Mouse (Mus musculus) lung, postnatal 0 days (tissue): ENCODE results near the gene Osbpl8. TPM values are rescaled to one million over a fixed set of nuclear protein-coding genes. Genes with fewer than 3 reads are reported as not detected.

ENCODE experiments used
- ATAC-seq: fragments of 200-750 bp; cut with Nextera tagmentation; 2 replicates; pipeline ENCODE4 v1.8.0; 2017; ENCODE audit warnings: moderate library complexity
- DNase-seq: peaks from one replicate; pipeline ENCODE4 v3.0.0-alpha.2; 2016; ENCODE audit warnings: low spot score
- H3K27ac ChIP-seq: fragments of 300-500 bp; sonication (generic); 2 replicates; pipeline ENCODE4 v1.5.1; 2014; ENCODE audit warnings: antibody characterized with exemption, mild to moderate bottlenecking, low read length, mixed read lengths
- H3K27me3 ChIP-seq: fragments of 300-500 bp; sonication (generic); replicated peaks from 2 replicates; pipeline ENCODE4 v1.6.1; 2014; ENCODE audit warnings: low read length, mixed read lengths; ENCODE audit not compliant: insufficient read depth
- H3K36me3 ChIP-seq: fragments of 300-500 bp; sonication (generic); 2 replicates; pipeline ENCODE4 v1.6.1; 2014; ENCODE audit warnings: low read length, mixed read lengths; ENCODE audit not compliant: insufficient read depth
- H3K4me1 ChIP-seq: fragments of 300-500 bp; sonication (generic); 2 replicates; pipeline ENCODE4 v1.6.1; 2014; ENCODE audit warnings: antibody characterized with exemption, low read depth, low read length, mixed read lengths; ENCODE audit not compliant: insufficient read depth
- H3K4me2 ChIP-seq: fragments of 300-500 bp; sonication (generic); replicated peaks from 2 replicates; pipeline ENCODE4 v1.6.1; 2014; ENCODE audit warnings: low read depth, mild to moderate bottlenecking, low read length, moderate library complexity, mixed read lengths
- H3K4me3 ChIP-seq: fragments of 300-500 bp; sonication (generic); 2 replicates; pipeline ENCODE4 v1.5.1; 2014; ENCODE audit warnings: low read depth, low read length
- H3K9ac ChIP-seq: fragments of 300-500 bp; sonication (generic); replicated peaks from 2 replicates; pipeline ENCODE4 v1.6.1; 2014; ENCODE audit warnings: low read depth, mild to moderate bottlenecking
- H3K9me3 ChIP-seq: fragments of 300-500 bp; sonication (generic); 2 replicates; pipeline ENCODE4 v1.6.1; 2016; ENCODE audit warnings: low read length, mixed read lengths
- CTCF ChIP-seq: IDR thresholded peaks from 2 replicates; pipeline ENCODE4 v1.5.1; 2016; ENCODE audit warnings: antibody characterized with exemption, mild to moderate bottlenecking
- EP300 ChIP-seq: IDR thresholded peaks from 2 replicates; pipeline ENCODE4 v1.6.1; 2016; ENCODE audit warnings: antibody characterized with exemption, mild to moderate bottlenecking, control low read depth
- WGBS: fragments of 180-500 bp; shearing (Covaris S2); extraction: QIAGEN DNeasy Blood & Tissue Kit; methylation state at CpG from one replicate; pipeline ENCODE4 v1.1.7; 2014; 5-methylcytosine and 5-hydroxymethylcytosine counted together
- polyA plus RNA-seq: library from polyadenylated mRNA; unstranded; fragments of >200 nt; fragmentation: Nextera tagmentation; extraction: Ambion mirVana; gene quantifications from 2 replicates; pipeline ENCODE4 v1.2.1, GENCODE M21; 2015

The Osbpl8 gene
- polyA plus RNA-seq, 1 experiment from 2014 or later = 12.9 TPM

- H3K27me3 ChIP-seq = no peaks in the 10 kb centered on the region
- no peaks in the 10 kb centered on the region for H3K9me3 ChIP-seq
- no peak for TF ChIP-seq CTCF
- TF ChIP-seq EP300 = no peak
- H3K4me3 ChIP-seq = no peak overlapping the region
- H3K9ac ChIP-seq = no peak overlapping the region
- DNase-seq (no peak), ATAC-seq (no peak)
- no peak overlapping the region for H3K4me2 ChIP-seq
- H3K4me1 ChIP-seq = no peaks in the 10 kb centered on the region
- H3K27ac ChIP-seq = no peak overlapping the region
- no peaks in the 10 kb centered on the region for H3K36me3 ChIP-seq
- 50% methylated on average over 5 of the region's 5 CpGs for WGBS
Measured at GRCm38 (mm10) chr10:111237434-111237833, 72.9 kb downstream of the Osbpl8 start.

GRCm38 (mm10) chr10:111242677-111243076 is 78.1 kb downstream of the Osbpl8 start:
- no peaks in the 10 kb centered on the region for H3K36me3 ChIP-seq
- no peak for DNase-seq
- H3K27me3 ChIP-seq = no peaks in the 10 kb centered on the region
- no peak overlapping the region for H3K9ac ChIP-seq
- no peak for ATAC-seq
- H3K4me2 ChIP-seq = no peak overlapping the region
- H3K4me3 ChIP-seq = no peak overlapping the region
- TF ChIP-seq EP300 (no peak), CTCF (no peak)
- WGBS = 89% methylated on average over 7 of the region's 7 CpGs
- no peaks in the 10 kb centered on the region for H3K4me1 ChIP-seq
- no peaks in the 10 kb centered on the region for H3K9me3 ChIP-seq
- no peak overlapping the region for H3K27ac ChIP-seq

GRCm38 (mm10) chr10:111247609-111248008 is 83.1 kb downstream of the Osbpl8 start:
- no peak overlapping the region for H3K4me2 ChIP-seq
- no peak overlapping the region for H3K4me3 ChIP-seq
- no peak overlapping the region for H3K27ac ChIP-seq
- H3K27me3 ChIP-seq = no peaks in the 10 kb centered on the region
- TF ChIP-seq EP300 (no peak), CTCF (no peak)
- H3K4me1 ChIP-seq = no peaks in the 10 kb centered on the region
- DNase-seq = no peak
- H3K9ac ChIP-seq = no peak overlapping the region
- no peak for ATAC-seq
- H3K9me3 ChIP-seq = no peaks in the 10 kb centered on the region
- no peaks in the 10 kb centered on the region for H3K36me3 ChIP-seq
- WGBS = 48% methylated on average over 4 of the region's 4 CpGs

GRCm38 (mm10) chr10:111248177-111248576 is 83.6 kb downstream of the Osbpl8 start:
- TF ChIP-seq CTCF (no peak), EP300 (no peak)
- ATAC-seq (no peak), DNase-seq (no peak)
- no peaks in the 10 kb centered on the region for H3K27me3 ChIP-seq
- WGBS = 55% methylated on average over 6 of the region's 6 CpGs
- H3K9me3 ChIP-seq = no peaks in the 10 kb centered on the region
- no peak overlapping the region for H3K27ac ChIP-seq
- H3K9ac ChIP-seq = no peak overlapping the region
- H3K4me2 ChIP-seq = no peak overlapping the region
- H3K36me3 ChIP-seq = no peaks in the 10 kb centered on the region
- no peaks in the 10 kb centered on the region for H3K4me1 ChIP-seq
- H3K4me3 ChIP-seq = no peak overlapping the region

- TF ChIP-seq CTCF (no peak), EP300 (no peak)
- WGBS = 77% methylated on average over 4 of the region's 4 CpGs
- ATAC-seq = no peak
Measured at GRCm38 (mm10) chr10:111250192-111250591, 85.6 kb downstream of the Osbpl8 start.

GRCm38 (mm10) chr10:111251666-111252065 is 87.1 kb downstream of the Osbpl8 start:
- WGBS = 71% methylated on average over 5 of the region's 5 CpGs
- H3K27me3 ChIP-seq = no peaks in the 10 kb centered on the region
- TF ChIP-seq EP300 = no peak
- TF ChIP-seq CTCF = no peak
- DNase-seq (no peak), ATAC-seq (no peak)
- H3K9ac ChIP-seq = no peak overlapping the region
- no peaks in the 10 kb centered on the region for H3K36me3 ChIP-seq
- H3K4me2 ChIP-seq = no peak overlapping the region
- H3K4me1 ChIP-seq = no peaks in the 10 kb centered on the region
- no peaks in the 10 kb centered on the region for H3K9me3 ChIP-seq
- H3K27ac ChIP-seq = no peak overlapping the region
- no peak overlapping the region for H3K4me3 ChIP-seq

More at GRCm38 (mm10) chr10:111250192-111250591, 85.6 kb downstream of the Osbpl8 start:
- H3K27ac ChIP-seq = no peak overlapping the region
- H3K36me3 ChIP-seq = no peaks in the 10 kb centered on the region
- no peaks in the 10 kb centered on the region for H3K9me3 ChIP-seq
- H3K4me3 ChIP-seq = no peak overlapping the region
- no peaks in the 10 kb centered on the region for H3K4me1 ChIP-seq
- no peak overlapping the region for H3K4me2 ChIP-seq
- H3K27me3 ChIP-seq = no peaks in the 10 kb centered on the region
- no peak overlapping the region for H3K9ac ChIP-seq
- DNase-seq = no peak

- no peak overlapping the region for H3K4me2 ChIP-seq
- no peak overlapping the region for H3K27ac ChIP-seq
- H3K36me3 ChIP-seq = no peaks in the 10 kb centered on the region
- no peaks in the 10 kb centered on the region for H3K4me1 ChIP-seq
- no peak overlapping the region for H3K9ac ChIP-seq
- no peaks in the 10 kb centered on the region for H3K9me3 ChIP-seq
- no peak overlapping the region for H3K4me3 ChIP-seq
- TF ChIP-seq CTCF = no peak
- TF ChIP-seq EP300 = no peak
- H3K27me3 ChIP-seq = no peaks in the 10 kb centered on the region
- WGBS = 93% methylated on average over 6 of the region's 6 CpGs
- no peak for ATAC-seq
- DNase-seq = no peak
Measured at GRCm38 (mm10) chr10:111255228-111255627, 90.7 kb downstream of the Osbpl8 start.
